Mouse (Mus musculus) CH12F3 (cell line): ENCODE results near the gene Tpcn1.

Experiments used
- in situ Hi-C: fragments of 300-500 bp; cut with MboI; formaldehyde crosslinking; loops from 2 replicates; pipeline ENCODE4 v1.14.3; 2020; ENCODE audit warnings: low sequenced_read_pairs

The Tpcn1 gene

DNA sequence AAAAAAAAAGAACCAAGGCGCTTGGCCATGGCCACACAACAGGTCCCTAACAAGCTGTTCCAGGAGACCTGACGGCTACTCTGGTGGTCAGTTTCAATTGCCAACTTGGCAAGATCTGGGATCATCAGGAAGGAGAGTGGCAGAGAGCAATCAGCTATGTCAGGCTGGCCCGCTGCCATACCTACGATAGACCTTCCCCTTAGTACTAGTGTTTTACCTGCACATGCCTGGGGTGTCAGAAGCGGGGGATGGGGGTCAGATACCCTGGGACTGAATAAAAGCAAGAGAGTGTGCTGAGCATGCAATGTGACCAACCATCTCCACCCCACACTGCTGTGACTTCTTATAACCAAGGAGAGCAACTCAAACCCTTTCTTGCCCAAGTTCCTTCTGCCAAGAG lies 22.4 kb upstream of the Tpcn1 start:
- in situ Hi-C loops = no loop called here

DNA sequence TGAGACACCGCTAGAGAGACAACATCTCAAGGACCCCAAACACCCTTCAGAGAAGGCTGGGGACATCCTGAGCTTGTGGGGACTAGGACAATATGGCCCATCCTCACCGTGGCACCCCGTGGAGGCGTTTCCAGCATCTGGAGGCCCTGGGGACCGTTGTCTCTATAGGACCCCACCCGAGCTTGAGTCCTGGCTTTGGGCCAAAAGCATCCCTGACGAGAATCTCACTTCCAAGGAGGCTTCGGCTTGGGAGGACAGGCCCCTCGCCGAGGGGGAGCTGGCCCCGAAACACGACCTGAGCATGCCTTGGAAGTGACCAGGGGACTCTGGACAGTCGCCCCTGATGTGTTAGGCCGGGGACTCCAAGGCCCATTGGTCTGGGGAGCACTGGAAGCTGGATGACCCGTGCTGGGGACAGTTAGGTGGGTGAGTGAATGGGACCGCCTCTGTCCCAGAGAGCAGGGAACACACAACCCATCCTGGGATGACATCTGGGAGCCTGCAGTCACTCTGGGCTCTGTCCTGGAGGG lies 20.8 kb upstream of the Tpcn1 start:
- in situ Hi-C loops = no loop called here

DNA sequence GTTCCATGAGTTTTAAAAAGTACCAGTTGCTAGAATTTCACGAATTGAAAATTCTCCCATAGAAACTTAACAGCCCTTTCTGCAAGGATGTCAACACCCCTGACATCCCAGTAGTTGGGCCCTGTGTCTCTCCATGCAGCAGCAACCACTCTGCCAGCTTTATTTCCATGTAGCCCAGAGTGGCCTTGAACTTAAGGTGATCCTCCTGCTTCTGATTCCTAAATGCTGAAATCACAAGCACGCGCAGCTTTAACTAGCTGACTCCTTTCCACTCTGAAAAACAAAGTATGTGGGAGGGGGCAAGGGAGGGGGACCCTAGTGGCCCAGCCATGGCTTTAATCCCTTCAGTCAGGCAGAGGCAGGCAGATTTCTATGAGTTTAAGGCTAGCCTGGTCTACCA lies 18.9 kb upstream of the Tpcn1 start:
- in situ Hi-C loops = no loop called here

DNA sequence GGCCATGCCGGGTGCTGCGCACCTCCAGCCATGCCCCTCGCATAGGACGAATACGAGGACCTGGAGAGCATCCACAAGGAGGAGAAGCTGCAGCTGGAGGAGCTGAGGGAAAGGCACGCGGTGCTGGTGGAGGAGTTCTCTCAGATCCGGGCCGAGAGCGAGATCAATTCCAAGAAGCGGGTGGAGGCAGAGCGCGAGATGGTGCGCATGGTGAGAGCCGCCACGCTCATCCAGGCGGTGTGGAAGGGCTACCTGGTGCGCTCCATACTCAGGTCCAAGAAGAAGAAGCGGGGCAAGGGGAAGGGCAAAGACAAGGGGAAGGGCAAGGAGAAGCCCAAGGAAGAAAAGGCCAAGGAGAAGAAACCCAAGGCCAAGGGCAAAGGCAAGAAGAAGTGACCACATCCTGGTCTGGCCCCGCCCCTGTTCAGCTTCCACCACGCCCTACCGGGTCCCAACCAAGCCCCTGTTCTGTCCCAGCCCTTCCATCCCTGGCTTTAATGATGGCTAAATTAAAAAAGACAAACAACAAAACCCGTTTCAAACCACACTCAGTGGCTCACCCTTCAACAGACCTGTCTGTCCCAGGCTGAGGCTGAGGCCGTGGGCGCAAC lies 18.2 kb upstream of the Tpcn1 start:
- in situ Hi-C loops = no loop called here

DNA sequence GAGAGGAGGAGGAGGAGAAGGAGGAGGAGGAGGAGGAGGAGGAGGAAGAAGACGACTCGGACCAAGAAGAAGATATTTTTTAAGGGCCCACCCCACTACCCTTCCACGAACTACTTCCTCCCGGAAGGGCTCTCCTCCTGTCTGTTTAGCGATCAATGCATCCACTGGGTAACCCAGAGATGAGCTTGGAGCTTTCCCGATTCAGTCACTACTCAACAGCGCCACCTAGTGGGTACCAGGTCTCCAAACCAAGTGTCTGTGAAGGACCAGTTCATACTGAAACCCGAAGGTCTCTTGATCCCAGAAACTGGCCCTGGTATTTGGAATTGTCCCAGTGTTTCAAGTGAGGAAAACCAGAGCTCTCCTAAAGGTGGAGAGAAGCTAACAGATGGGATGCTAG lies 17.2 kb upstream of the Tpcn1 start:
- in situ Hi-C loops = no loop called here

DNA sequence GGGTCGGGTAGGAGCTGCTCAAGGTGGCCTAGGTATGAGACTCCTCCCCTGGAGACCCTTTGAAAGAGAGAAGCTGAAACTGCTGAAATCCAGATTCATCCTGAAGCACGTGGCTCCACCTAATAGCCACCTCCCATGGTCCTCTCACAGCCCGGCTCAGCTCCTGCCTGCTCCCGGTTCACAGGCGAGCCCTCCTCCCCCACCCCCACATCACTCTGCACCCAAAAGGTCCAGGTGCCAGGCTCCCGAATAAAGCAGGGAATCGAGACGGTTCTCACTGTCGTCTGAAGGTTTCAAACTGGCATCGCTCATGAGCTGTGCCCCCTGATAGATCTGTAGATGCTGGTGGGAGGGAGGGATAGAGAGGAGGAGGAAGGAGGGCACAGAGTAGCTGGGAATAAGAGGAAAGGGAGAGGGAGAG lies 16.8 kb upstream of the Tpcn1 start:
- in situ Hi-C loops = no loop called here

DNA sequence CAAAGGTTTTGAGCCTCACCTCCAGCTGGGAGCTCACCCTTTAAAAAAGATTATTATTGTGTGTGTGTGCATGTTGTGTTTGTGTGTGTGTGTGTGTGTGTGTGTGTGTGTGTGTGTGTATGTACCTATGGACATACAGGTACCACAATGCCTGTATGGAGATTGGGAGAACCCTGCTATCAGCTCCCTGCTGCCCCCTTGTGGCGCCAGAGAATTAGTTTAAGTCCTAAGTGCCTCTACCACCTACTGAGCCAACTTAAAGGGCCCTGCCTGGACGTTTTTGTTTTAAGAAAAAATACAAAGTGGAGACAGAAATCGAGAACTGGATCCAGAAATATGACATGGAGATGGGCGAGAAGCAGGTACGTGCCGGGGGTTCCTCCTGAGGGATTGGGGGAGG lies 16.4 kb upstream of the Tpcn1 start:
- in situ Hi-C loops = no loop called here

DNA sequence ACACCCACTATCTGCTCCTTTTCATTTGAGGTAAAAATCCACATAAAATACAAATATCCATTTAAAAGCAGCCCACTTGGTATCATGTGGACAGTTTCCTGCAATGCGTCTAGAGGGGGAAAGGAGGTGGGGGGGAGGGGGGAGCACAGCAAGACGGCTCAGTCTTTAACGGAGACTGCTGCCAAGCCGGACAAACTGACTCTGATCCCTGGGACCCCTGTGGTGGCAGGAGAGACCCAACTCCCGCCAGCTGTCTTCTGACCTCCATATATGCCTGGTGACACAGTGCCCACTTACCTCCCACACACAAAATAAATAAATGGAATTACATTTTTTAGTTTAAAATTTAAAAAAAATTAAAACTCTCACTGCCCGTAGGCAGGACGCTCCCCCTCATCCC lies 15.0 kb upstream of the Tpcn1 start:
- in situ Hi-C loops = no loop called here

DNA sequence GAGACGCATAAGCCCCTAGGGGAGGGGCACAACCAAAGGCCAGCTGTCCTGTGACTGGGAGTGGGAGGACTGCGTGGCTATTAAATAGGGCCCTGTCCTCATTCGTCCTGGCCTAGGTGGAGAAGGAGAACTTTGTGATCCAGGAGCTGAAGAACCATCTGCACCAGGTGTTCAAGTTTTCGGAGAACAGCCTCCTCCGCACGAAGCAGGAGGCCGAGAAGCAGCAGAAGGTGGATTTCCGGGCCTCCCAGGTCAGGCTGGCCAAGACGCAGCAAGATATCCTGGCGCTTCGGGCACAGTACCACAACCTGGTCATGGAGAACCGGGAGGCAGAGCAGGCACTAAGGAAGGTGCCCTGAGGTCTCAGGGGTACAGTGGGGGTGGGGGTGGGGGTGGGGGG lies 13.7 kb upstream of the Tpcn1 start:
- in situ Hi-C loops = no loop called here

DNA sequence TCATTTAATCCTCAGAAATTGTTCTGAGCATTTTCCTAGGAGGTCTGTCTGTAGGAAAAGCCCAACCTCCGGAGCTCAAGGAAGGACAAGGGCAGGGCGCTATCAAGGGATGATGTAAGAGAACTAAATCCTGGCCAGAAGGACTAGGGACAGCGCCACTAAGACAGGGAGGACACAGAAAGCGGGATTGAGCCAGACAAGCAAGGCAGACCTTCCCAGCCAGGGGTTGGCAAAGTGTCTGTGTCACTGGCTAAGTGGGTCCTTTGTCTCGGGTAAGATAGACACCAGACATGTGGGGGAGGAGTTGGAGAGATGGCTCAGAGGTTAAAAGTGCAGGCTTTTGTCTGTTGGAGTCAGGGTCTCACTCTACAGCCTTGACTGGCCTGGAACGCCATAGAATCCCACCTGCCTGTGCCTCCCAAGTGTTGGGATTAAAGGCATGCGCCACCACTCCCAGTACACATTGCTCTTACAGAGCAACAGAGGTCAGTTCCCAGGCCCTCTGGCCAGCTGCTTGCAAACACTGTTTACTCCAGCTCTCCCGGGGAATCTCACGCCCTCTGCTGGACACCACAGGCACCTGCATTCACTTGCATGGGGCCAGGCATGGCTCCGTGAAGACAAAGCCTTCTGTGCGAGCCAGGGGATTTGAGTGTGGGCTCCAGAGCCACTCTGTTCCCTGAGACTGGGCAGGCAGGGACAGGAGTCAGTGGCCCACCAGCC lies 12.6 kb upstream of the Tpcn1 start:
- in situ Hi-C loops = no loop called here

DNA sequence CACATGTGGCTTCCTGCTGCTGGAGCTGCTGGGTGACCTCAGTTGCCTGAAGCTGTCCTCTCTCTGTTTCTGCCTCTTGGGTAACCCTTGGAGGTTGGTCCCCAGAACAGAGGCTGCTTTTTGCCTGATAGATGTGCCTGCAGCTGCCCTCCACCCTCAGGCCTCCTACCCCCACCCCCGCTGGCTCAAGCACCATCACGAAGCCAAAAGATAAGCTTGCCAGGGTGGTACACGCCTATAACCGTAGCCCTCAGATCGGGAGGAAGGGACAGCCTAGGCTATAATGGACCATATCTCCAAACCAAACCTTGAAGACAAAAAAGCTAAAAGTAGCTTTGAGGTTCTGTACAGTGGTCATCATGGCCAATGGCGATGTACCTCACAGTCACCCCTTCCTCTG lies 11.2 kb upstream of the Tpcn1 start:
- in situ Hi-C loops = no loop called here

DNA sequence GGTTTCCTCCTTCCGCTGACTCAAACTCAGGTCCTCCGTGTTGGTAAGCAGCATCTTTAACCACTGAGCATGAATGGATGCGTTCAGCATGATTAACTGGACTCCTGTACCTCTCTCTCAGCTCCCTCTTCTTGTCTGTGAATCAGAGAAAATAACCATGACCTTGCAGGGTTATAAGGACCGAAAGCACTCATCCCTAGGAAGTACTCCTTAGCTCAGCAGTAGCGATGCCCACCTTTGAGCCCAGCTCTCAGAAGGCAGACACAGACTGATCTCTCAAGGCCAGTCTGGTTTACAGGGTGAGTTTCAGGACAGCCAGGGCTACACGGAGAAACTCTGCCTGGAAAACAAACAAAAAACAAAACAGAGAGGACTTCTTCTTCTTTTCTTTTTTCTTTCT lies 6.0 kb upstream of the Tpcn1 start:
- in situ Hi-C loops = no loop called here

DNA sequence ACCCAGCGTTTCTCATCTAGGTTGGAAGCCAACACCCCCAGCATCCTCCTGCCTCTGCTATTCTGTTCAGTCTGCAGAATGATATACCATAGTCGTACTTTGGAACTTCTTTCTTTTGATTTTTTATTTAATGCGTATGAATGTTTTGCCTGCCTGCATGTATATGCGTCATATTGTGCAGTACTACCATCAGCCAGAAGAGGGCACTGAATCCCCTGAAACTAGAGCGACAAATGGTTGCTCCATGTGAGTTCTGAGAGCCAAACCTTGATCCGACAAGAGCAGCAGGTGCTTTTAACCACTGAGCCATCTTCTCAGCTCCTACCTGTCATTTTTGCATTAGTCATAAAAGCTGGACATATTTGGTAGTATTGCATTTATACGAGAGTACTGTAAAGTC lies 3.7 kb upstream of the Tpcn1 start:
- in situ Hi-C loops = no loop called here

DNA sequence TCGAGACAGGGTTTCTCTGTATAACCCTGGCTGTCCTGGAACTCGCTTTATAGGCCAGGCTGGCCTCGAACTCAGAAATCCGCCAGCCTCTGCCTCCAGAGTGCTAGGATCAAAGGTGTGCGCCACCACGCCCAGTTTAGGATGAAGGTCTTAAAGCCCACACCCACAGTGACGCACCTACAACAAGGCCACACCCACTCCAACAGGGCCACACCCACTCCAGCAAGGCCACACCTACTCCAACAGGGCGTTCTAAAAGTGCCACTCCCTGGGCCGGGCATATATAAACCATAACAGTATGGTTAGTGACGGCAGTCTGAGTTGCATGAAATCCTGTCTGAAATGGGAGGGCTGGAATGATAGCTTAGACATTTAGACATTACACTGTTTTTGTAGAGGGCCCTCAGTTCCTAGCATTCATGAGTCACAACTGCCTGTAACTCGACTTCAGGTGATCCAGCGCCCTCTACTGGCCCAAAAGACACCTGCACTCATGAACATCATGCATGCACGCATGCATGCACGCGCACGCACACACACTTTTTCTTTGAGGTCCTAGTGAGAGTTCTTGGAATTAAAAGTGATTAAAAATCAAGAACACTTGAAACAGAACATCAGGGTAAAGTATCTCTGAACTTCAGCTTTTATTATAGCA lies 2.0 kb upstream of the Tpcn1 start:
- in situ Hi-C loops = no loop called here

DNA sequence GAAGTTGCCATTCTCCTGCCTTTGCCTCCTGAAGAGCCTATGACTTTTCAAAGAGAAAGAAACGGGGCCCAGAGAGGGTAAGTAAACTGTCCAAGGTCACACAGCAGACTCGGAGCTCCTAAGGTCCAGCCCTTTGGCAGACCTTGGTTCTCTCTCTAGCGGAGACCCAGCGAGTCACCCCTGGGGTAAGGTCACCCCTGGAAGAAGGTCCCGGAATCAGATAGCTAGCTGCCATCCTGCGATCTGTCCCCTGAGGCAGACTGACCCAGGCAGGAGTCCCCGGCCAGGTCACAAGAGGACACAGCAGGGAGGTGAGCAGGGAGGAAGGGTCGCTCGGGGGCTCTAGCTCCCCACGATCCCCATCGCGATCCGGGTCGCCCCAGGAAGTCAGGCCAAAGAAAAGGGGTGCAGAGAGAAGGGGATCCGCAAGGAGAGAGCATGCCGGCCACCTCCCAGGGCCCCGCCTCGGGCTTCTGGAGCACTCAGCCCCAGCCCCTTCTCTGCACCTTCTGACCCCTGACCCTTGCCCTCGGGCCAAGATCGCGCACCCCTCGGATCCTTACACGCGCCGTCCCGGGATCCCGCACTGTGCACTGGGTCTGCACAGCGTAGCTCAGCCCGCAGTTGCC lies 419 bp downstream of the Tpcn1 start:
- in situ Hi-C loops = loop anchor here (10.0 kb wide), 1 partner anchor 63 kb away; no protein-coding TSS in a partner anchor

DNA sequence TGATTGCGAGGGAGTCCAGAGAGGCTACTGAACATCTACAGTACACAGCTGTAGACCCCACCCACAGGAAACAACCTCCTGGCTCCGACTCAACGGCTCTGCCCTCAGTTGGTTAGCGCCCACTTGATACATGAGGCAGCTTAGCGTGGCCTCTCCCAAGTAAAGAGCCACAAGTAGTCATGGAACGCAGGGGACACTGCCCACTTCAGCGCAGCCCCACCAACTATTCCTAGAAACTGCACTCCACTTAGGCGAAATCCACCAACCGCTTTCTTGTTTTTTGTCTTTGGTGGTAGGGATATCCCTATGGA lies 902 bp downstream of the Tpcn1 start:
- in situ Hi-C loops = loop anchor here (10.0 kb wide), 1 partner anchor 63 kb away; no protein-coding TSS in a partner anchor

DNA sequence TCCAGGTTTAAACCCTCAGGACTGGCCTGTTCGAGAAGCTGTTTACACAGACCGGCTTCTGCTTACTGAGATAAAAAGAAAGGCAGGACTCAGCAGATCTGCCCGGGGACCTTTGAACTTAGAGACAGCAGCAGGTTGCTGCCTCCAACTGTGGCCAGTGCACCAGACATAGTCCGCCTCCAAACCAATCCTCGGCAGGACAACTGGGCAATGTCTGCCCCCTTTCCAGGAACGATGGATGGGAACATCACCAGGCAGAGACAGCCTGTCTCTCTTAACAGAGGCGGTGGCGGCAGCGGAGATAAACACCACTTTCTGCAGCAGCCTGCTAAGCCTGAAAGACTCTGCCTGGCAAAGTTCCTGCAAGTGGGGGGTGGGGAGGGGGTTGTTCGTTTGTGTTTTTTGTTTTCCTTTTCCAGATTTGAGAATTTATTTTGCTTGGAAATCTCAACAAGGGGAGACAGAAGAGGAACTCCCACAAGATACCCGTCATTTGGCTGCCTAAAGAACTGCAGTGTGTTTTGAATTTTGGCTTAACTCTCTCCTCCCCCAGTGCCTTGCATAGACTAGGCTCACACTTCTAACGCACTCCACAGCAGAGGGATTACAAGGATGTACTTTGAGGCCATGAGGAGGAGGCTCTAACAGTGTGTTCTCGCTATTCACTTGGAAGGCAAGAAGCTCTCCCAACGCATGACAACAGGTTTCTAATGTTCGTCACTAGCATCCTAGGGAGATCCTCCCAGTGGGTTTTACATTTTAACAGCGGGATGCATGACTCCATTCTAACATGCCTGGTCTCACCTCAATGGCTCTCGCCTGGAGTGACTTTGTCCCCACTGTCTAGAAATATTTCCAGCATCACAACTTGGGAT lies 1.5 kb downstream of the Tpcn1 start:
- in situ Hi-C loops = loop anchor here (10.0 kb wide), 1 partner anchor 62 kb away; no protein-coding TSS in a partner anchor

DNA sequence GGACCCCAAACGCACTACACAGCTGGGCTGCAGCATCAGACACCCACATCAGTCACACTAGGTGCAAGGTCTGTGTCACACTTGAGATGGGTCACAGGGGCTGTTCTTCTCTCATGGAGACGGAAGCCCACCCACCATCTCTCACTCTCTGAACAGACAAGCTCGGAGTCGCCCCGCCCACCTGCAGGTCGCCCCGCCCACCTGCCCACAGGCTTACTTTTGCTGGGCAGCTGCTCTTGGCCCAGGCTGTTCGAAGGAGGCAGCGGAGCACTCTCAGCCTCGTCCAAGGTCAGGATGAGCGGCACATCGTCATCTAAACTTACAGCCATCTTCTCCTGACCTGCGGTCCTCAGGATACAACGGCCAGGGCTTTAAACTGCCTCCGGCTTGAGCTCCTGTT lies 3.5 kb downstream of the Tpcn1 start:
- in situ Hi-C loops = loop anchor here (10.0 kb wide), 1 partner anchor 60 kb away; no protein-coding TSS in a partner anchor

DNA sequence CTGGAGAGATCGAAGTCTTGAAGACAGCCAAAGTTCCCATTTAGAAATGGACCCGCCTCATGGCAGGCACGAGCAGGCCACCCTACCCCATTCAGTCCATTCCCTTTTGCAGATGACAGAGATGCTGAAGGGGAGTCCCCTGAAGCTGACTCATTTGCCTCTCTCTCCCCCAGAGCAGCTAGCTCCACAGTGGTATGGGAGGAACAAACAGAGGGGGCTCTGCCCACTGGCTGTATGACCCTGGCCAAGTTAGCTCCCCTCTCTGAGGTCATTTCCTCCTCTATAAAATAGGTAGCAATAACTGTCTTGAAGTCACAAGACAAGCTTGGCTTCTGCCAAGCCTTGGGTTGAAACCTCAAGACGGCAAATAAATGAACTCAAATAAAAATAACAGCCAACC lies 5.0 kb downstream of the Tpcn1 start:
- in situ Hi-C loops = loop anchor here (10.0 kb wide), 1 partner anchor 59 kb away; no protein-coding TSS in a partner anchor

DNA sequence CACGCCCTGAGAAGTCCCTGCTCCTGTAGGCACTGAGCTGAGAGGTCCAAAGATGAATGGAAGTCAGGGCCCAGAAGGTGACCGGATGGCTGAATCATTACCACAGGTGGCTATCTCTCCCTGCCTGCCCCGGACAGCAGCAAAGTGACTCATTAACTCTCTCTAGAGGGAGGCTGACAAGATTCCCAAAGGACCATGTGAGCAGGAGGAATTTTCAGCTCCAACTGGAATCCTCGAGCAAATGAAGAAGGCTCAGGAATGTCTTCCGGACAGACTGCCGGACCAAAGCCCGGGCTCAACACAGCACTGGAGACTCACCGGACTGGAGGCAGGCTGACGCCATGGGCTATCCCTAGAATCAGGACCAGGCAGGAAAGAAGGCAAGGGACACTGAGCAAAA lies 6.5 kb downstream of the Tpcn1 start:
- in situ Hi-C loops = loop anchor here (10.0 kb wide), 1 partner anchor 57 kb away; no protein-coding TSS in a partner anchor
